In genomic region chr3:84598756-84599155, GRCm38 (mm10) we compare ENCODE assay signal across 23 mouse cellular contexts. TPM values are rescaled to one million over a fixed set of nuclear protein-coding genes. Genes with fewer than 3 reads are reported as not detected.
A peak's percentile ranks its signal among the peaks of the same experiment; 100 is the strongest.
DNase-seq lines count a peak whose midpoint lies in the region; ATAC-seq and TF ChIP-seq lines count a peak whose summit lies in the region.
"Had no signal": no experiment of that assay in that cellular context is flagged by ENCODE, and none has a peak within 500 bp of the region (broad histone marks: within the 10 kb centered on the region; RNA-seq: fewer than 3 reads in every experiment).

No protein-coding gene starts in this region.

- 67% methylated on average over 6 of the region's 6 CpGs for WGBS in lung, postnatal 0 days
- WGBS in stomach, embryonic 16.5 days, result 80% methylated on average over 6 of the region's 6 CpGs
- 76% methylated on average over 6 of the region's 6 CpGs for WGBS in stomach, postnatal 0 days
- WGBS in forebrain, embryonic 16.5 days, result 90% methylated on average over 6 of the region's 6 CpGs

- no peak overlapping the region for H3K4me2 ChIP-seq in lung, postnatal 0 days (replicated peaks; ENCODE audit: low read depth, low read length)
- H3K4me2 ChIP-seq in stomach, embryonic 16.5 days (ENCODE audit: low read depth, low read length), result no peak overlapping the region
- H3K4me2 ChIP-seq in stomach, postnatal 0 days (replicated peaks; ENCODE audit: low read depth), result no peak overlapping the region
- H3K4me2 ChIP-seq in forebrain, embryonic 16.5 days (ENCODE audit: low read length), result no peak overlapping the region
- H3K4me2 ChIP-seq: embryonic facial prominence, embryonic 13.5 days; embryonic facial prominence, embryonic 15.5 days; forebrain, embryonic 12.5 days had no signal

- H3K9me3 ChIP-seq in lung, postnatal 0 days (ENCODE audit: low read length), result no peaks in the 10 kb centered on the region
- H3K9me3 ChIP-seq in stomach, embryonic 16.5 days (replicated peaks; ENCODE audit: control insufficient read depth, low read length), result no peaks in the 10 kb centered on the region
- no peaks in the 10 kb centered on the region for H3K9me3 ChIP-seq in stomach, postnatal 0 days (ENCODE audit: control insufficient read depth, low read length)
- no peaks in the 10 kb centered on the region for H3K9me3 ChIP-seq in forebrain, embryonic 16.5 days (ENCODE audit: control insufficient read depth, low read length)
- H3K9me3 ChIP-seq: embryonic facial prominence, embryonic 13.5 days; embryonic facial prominence, embryonic 15.5 days; forebrain, embryonic 10.5 days; forebrain, embryonic 12.5 days had no signal

- ATAC-seq in lung, postnatal 0 days, result no peak
- ATAC-seq in stomach, embryonic 16.5 days (ENCODE audit: insufficient read depth, low FRiP score), result no peak
- ATAC-seq in stomach, postnatal 0 days (ENCODE audit: low FRiP score, low TSS enrichment), result no peak
- ATAC-seq in forebrain, embryonic 16.5 days, result no peak
- ATAC-seq: forebrain, embryonic 14.5 days; forebrain, postnatal 0 days had no signal

- H3K27ac ChIP-seq in lung, postnatal 0 days (ENCODE audit: low read length), result peak overlapping the region; percentile 28
- peak overlapping the region; percentile 25; the same call in 1 of the 2 replicates for H3K27ac ChIP-seq in stomach, embryonic 16.5 days (ENCODE audit: low read length)
- H3K27ac ChIP-seq in stomach, postnatal 0 days (replicated peaks), result peak overlapping the region; percentile 65; the same call in 1 of the 2 replicates
- H3K27ac ChIP-seq in forebrain, embryonic 16.5 days (ENCODE audit: low read length), result no peak overlapping the region
- H3K27ac ChIP-seq: embryonic facial prominence, embryonic 13.5 days; forebrain, embryonic 10.5 days; forebrain, embryonic 12.5 days had no signal

- H3K9ac ChIP-seq in lung, postnatal 0 days (replicated peaks; ENCODE audit: low read depth), result no peak overlapping the region
- no peak overlapping the region for H3K9ac ChIP-seq in stomach, embryonic 16.5 days (ENCODE audit: low read length)
- H3K9ac ChIP-seq in stomach, postnatal 0 days (ENCODE audit: low read length), result no peak overlapping the region
- H3K9ac ChIP-seq in forebrain, embryonic 16.5 days (replicated peaks; ENCODE audit: low read depth, low read length), result no peak overlapping the region
- H3K9ac ChIP-seq: embryonic facial prominence, embryonic 13.5 days; embryonic facial prominence, embryonic 15.5 days; forebrain, embryonic 12.5 days; forebrain, postnatal 0 days had no signal

- H3K4me3 ChIP-seq in lung, postnatal 0 days (ENCODE audit: low read depth, low read length), result no peak overlapping the region
- H3K4me3 ChIP-seq in stomach, embryonic 16.5 days (replicated peaks; ENCODE audit: low read length), result no peak overlapping the region
- H3K4me3 ChIP-seq in stomach, postnatal 0 days (ENCODE audit: low read depth, low read length), result no peak overlapping the region
- H3K4me3 ChIP-seq in forebrain, embryonic 16.5 days (replicated peaks; ENCODE audit: low read length), result no peak overlapping the region
- H3K4me3 ChIP-seq: embryonic facial prominence, embryonic 13.5 days; embryonic facial prominence, embryonic 15.5 days; erythroblast, embryonic 14.5 days; forebrain, embryonic 10.5 days; forebrain, embryonic 12.5 days had no signal

- TF ChIP-seq EP300 in lung, postnatal 0 days (IDR thresholded peaks at IDR 0.05), result no peak
- TF ChIP-seq EP300 in stomach, postnatal 0 days (optimal IDR thresholded peaks at IDR 0.05), result no peak

- no peaks in the 10 kb centered on the region for H3K27me3 ChIP-seq in lung, postnatal 0 days (replicated peaks; ENCODE audit: insufficient read depth, low read length)
- no peaks in the 10 kb centered on the region; the same call in 1 of the 2 replicates for H3K27me3 ChIP-seq in stomach, embryonic 16.5 days (ENCODE audit: control insufficient read depth, insufficient read depth, low read length)
- H3K27me3 ChIP-seq in stomach, postnatal 0 days (ENCODE audit: control insufficient read depth, insufficient read depth, low read length), result no peaks in the 10 kb centered on the region
- H3K27me3 ChIP-seq in forebrain, embryonic 16.5 days (replicated peaks; ENCODE audit: control insufficient read depth, insufficient read depth, low read length), result no peaks in the 10 kb centered on the region
- H3K27me3 ChIP-seq: embryonic facial prominence, embryonic 13.5 days; embryonic facial prominence, embryonic 15.5 days had no signal

- DNase-seq in lung, postnatal 0 days (ENCODE audit: low spot score), result no peak
- no peak for DNase-seq in lung, postnatal 4 days
- no peak for DNase-seq in stomach, postnatal 0 days (ENCODE audit: low spot score)
- DNase-seq: adrenal gland, adult 2 months; adrenal gland, postnatal 10 days; adrenal gland, postnatal 25 days; cerebellum, adult 11 months; cerebellum, adult 18-20 months; cerebellum, adult 8-10 months; cerebellum, adult 9-11 months; cerebellum, postnatal 14 days; cerebellum, postnatal 36 days; embryo, embryonic 11 days; forebrain, postnatal 0 days had no signal

- H3K36me3 ChIP-seq in lung, postnatal 0 days (ENCODE audit: insufficient read depth, low read length), result no peaks in the 10 kb centered on the region
- H3K36me3 ChIP-seq in stomach, embryonic 16.5 days (ENCODE audit: control insufficient read depth, insufficient read depth, low read length), result no peaks in the 10 kb centered on the region
- H3K36me3 ChIP-seq in stomach, postnatal 0 days (ENCODE audit: control insufficient read depth, insufficient read depth, low read length), result no peaks in the 10 kb centered on the region
- no peaks in the 10 kb centered on the region for H3K36me3 ChIP-seq in forebrain, embryonic 16.5 days (ENCODE audit: control insufficient read depth, insufficient read depth)
- H3K36me3 ChIP-seq: embryonic facial prominence, embryonic 13.5 days; embryonic facial prominence, embryonic 15.5 days; forebrain, embryonic 10.5 days; forebrain, embryonic 12.5 days had no signal

- no peak for TF ChIP-seq CTCF in lung, postnatal 0 days (IDR thresholded peaks at IDR 0.05)
- no peak for TF ChIP-seq CTCF in stomach, postnatal 0 days (IDR thresholded peaks at IDR 0.05; ENCODE audit: low read depth)

- H3K4me1 ChIP-seq in lung, postnatal 0 days (ENCODE audit: insufficient read depth, low read depth, low read length), result peaks cover 11% of the 10 kb centered on the region; the same call in 1 of the 2 replicates
- peaks cover 8% of the 10 kb centered on the region; the same call in 1 of the 2 replicates for H3K4me1 ChIP-seq in stomach, embryonic 16.5 days (ENCODE audit: control insufficient read depth, insufficient read depth, low read length)
- H3K4me1 ChIP-seq in stomach, postnatal 0 days (replicated peaks; ENCODE audit: control insufficient read depth, insufficient read depth), result no peaks in the 10 kb centered on the region
- H3K4me1 ChIP-seq in forebrain, embryonic 16.5 days (replicated peaks; ENCODE audit: control insufficient read depth, insufficient read depth, low read length), result peaks cover 15% of the 10 kb centered on the region

RNA-seq across cellular contexts. Expression of gene Tigd4, which starts 5.4 kb away (rescaled TPM):
- polyA plus RNA-seq in lung, postnatal 0 days (2015; fragmentation: Nextera tagmentation; extraction: Ambion mirVana), result 0.04 and 0.05 TPM in 2 replicates
- 0.21 and 0.31 TPM in 2 replicates for polyA plus RNA-seq in stomach, embryonic 16.5 days (2015; fragmentation: Nextera tagmentation; extraction: Ambion mirVana)
- polyA plus RNA-seq in stomach, postnatal 0 days (2015; fragmentation: Nextera tagmentation; extraction: Ambion mirVana), result 0.15 and 0.21 TPM in 2 replicates
- polyA plus RNA-seq in forebrain, embryonic 16.5 days (2015; fragmentation: Nextera tagmentation; extraction: Ambion mirVana), result 0.06 TPM in 1 of 2 replicates, not detected in the other
- polyA plus RNA-seq: adrenal gland, adult 2 months; C2C12; erythroblast, embryonic 14.5 days; forebrain, embryonic 12.5 days; forebrain, embryonic 14.5 days; forebrain, postnatal 0 days had no signal

RNA-seq across cellular contexts. Expression of gene Arfip1, which starts 16.3 kb away (rescaled TPM):
- polyA plus RNA-seq in lung, postnatal 0 days (2015; fragmentation: Nextera tagmentation; extraction: Ambion mirVana), result 60.8 and 64.0 TPM in 2 replicates
- polyA plus RNA-seq in stomach, embryonic 16.5 days (2015; fragmentation: Nextera tagmentation; extraction: Ambion mirVana), result 72.3 and 74.1 TPM in 2 replicates
- 55.8 and 60.9 TPM in 2 replicates for polyA plus RNA-seq in stomach, postnatal 0 days (2015; fragmentation: Nextera tagmentation; extraction: Ambion mirVana)
- polyA plus RNA-seq in forebrain, embryonic 16.5 days (2015; fragmentation: Nextera tagmentation; extraction: Ambion mirVana), result 24.9 and 30.2 TPM in 2 replicates
